Mouse (Mus musculus) thymus, adult 2 months (tissue): ENCODE results near the gene Nmral1.

Source experiments
- CTCF ChIP-seq: fragments of 200-500 bp; IDR thresholded peaks from 2 replicates; pipeline ENCODE4 v1.5.1; 2012; ENCODE audit warnings: mild to moderate bottlenecking, control low read depth, low read length, moderate library complexity, borderline replicate concordance; ENCODE audit not compliant: control insufficient read depth, poor library complexity, insufficient read depth; ENCODE audit errors: extremely low read depth
- POLR2A ChIP-seq: fragments of 200-500 bp; IDR thresholded peaks from 2 replicates; pipeline ENCODE4 v1.6.1; 2012; ENCODE audit warnings: mild to moderate bottlenecking, low read length, control low read depth, moderate library complexity; ENCODE audit not compliant: control insufficient read depth, poor library complexity, insufficient read depth; ENCODE audit errors: extremely low read depth

GRCm38 (mm10) chr16:4665726-4666125, 53.4 kb downstream of the Nmral1 start:
- TF ChIP-seq CTCF (no peak), POLR2A (no peak)
